Mouse (Mus musculus) megakaryocyte, embryonic 14.5 days (primary cell): ENCODE data around the gene Nrn1. TPM values are rescaled to one million over a fixed set of nuclear protein-coding genes. Genes with fewer than 3 reads are reported as not detected.

Experiments
- H3K27me3 ChIP-seq: replicated peaks from 2 replicates; pipeline ENCODE3; 2012; ENCODE audit warnings: inconsistent platforms
- H3K36me3 ChIP-seq: replicated peaks from 2 replicates; pipeline ENCODE3; 2012; ENCODE audit warnings: low read length, inconsistent platforms, mixed read lengths
- H3K4me1 ChIP-seq: 2 replicates; pipeline ENCODE4 v1.6.1; 2012; ENCODE audit warnings: inconsistent platforms
- H3K4me3 ChIP-seq: replicated peaks from 2 replicates; pipeline ENCODE3; 2012; ENCODE audit warnings: moderate library complexity, mild to moderate bottlenecking, inconsistent platforms
- H3K9me3 ChIP-seq: 2 replicates; pipeline ENCODE4 v1.6.1; 2012; ENCODE audit warnings: inconsistent platforms
- FLI1 ChIP-seq: IDR thresholded peaks from 2 replicates; pipeline ENCODE4 v1.6.1; 2012; ENCODE audit warnings: low read length, inconsistent platforms, mixed read lengths
- GATA1 ChIP-seq: IDR thresholded peaks from 3 replicates; pipeline ENCODE4 v1.6.1; 2012; ENCODE audit warnings: mixed read lengths, low read length, inconsistent platforms, borderline replicate concordance
- polyA plus RNA-seq: library from polyadenylated mRNA; stranded (reverse); fragments of >175 nt; gene quantifications from 2 replicates; pipeline ENCODE4 v1.2.3, GENCODE M21; 2012; ENCODE audit warnings: low replicate concordance; ENCODE audit not compliant: insufficient read depth

Gene Nrn1
- 0.57 TPM in 1 of 2 replicates, not detected in the other for polyA plus RNA-seq

DNA sequence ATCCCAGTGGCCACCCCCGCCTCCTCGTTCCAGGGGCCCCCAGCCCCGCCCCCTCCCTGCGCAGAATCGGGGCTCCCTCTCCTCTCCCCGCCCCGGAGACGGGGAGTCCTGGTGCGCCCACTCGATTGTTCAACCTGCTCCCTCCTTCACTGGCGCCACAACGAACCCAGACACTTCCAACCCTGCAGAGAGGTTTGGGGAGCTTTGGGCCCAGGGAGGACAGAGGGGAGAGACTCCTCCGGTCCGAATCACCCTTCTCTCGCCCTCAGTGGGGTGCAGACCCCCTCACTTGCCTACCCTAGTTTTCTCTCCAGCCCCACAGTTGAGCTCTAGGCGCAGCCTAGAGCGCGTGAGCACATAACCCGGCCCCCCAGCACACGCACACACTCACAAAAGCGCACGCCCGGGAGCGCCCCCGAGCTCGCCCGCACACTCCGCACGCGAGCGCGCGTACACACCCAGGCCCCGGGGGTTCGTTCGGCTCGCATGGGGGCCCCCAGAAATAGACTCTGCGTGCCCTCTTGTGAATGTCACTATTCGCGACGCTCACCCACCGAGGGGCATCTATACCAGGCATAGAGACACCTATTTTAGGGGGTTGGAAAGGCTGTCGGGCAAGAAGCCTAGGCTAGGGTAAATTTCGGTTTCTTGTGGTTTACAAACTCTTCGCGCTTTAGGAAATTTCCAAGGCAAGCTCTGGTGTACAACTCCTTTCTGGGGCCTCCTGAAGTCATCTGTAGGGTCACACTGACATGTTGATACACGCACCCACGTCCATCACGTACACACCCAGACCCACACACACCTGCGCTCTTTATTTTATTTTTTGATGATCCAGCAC lies at the start of gene Nrn1:
Gene Nrn1, minus strand, starts transcription at position 401 of the 841 bp plus-strand sequence.
- peaks cover 11% of the 10 kb centered on the region; the same call in 1 of the 2 replicates for H3K9me3 ChIP-seq
- no peaks in the 10 kb centered on the region for H3K36me3 ChIP-seq
- H3K27me3 ChIP-seq, result peaks cover 87% of the 10 kb centered on the region
- peak within 1 kb of the TSS; percentile 89 for H3K4me3 ChIP-seq
- peaks cover 44% of the 10 kb centered on the region for H3K4me1 ChIP-seq
- TF ChIP-seq GATA1, result no peak
- no peak for TF ChIP-seq FLI1

DNA sequence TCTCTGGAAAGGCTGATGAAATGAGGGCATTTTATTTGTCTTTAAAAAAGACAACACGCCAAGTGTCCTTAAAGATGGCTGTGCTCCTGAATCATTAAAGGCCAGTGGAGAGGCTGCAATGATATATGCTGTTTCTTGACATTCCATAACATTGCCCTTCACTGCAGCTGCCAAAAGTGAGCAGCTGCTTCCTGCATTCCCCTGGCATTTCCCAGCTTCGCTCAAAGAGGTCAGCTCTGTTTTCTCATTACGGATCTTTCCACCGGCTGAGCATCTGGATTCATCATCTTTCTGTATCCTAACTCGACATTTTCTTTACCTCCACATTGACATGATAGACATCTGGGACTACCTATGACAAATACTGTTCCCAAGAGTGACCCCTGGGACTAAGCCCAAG lies 44.7 kb upstream of the Nrn1 start:
- no peaks in the 10 kb centered on the region for H3K36me3 ChIP-seq
- no peak for TF ChIP-seq FLI1
- TF ChIP-seq GATA1, result no peak

DNA sequence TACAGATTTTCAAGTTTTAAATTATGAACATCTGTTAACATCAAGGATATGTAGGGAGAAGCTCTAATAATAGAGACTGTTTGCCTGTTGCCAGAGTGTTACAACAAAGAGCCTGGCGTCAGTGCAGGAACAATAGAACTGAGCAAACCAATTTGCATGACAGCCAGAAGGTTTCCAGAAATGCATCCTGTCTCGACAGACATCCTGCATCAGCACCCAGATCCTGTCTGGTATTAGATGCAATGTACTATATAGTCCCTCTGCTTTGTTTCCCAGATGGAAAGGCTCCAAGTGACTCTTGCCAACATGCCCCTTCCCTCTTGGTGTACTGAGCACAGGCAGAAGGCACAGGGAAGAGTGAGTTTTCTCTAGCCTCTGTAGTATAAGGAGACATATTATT lies 31.9 kb upstream of the Nrn1 start:
- TF ChIP-seq GATA1, result no peak
- no peak for TF ChIP-seq FLI1
- peaks cover 2% of the 10 kb centered on the region for H3K27me3 ChIP-seq

More for the DNA sequence above, 44.7 kb upstream of the Nrn1 start:
- no peak overlapping the region for H3K4me3 ChIP-seq
- no peaks in the 10 kb centered on the region for H3K4me1 ChIP-seq
- H3K27me3 ChIP-seq, result no peaks in the 10 kb centered on the region
- H3K9me3 ChIP-seq, result no peaks in the 10 kb centered on the region; the same call in 1 of the 2 replicates

DNA sequence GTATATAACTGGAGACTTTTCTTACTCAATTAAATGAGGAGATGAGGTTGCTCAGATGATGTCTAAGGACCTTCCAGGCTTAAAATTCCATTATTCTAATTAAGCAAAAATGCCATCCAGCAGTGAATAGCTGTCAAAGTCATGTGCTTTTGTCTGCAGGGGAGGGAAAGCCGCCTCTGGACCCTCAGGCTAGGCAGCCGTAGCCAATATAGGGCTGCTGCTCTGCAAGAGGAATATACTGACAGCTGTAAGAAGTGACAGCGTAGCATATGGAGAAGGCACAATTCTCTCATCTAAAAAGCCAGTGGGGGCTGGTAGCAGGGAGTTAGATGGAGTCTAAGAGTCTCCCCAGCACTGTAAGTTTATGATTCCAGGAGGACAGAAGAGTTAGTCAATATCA lies 16.9 kb upstream of the Nrn1 start:
- H3K36me3 ChIP-seq, result no peaks in the 10 kb centered on the region
- peaks cover 24% of the 10 kb centered on the region for H3K27me3 ChIP-seq
- H3K4me1 ChIP-seq, result no peaks in the 10 kb centered on the region
- no peak overlapping the region for H3K4me3 ChIP-seq
- H3K9me3 ChIP-seq, result no peaks in the 10 kb centered on the region
- TF ChIP-seq FLI1 (no peak), GATA1 (no peak)

More for the DNA sequence above, 31.9 kb upstream of the Nrn1 start:
- no peaks in the 10 kb centered on the region for H3K4me1 ChIP-seq
- H3K9me3 ChIP-seq, result peaks cover 11% of the 10 kb centered on the region; the same call in 1 of the 2 replicates
- no peaks in the 10 kb centered on the region for H3K36me3 ChIP-seq
- no peak overlapping the region for H3K4me3 ChIP-seq

- Histone ChIP-seq H3K27me3 (peaks cover 24% of the 10 kb centered on the region), H3K4me3 (no peak overlapping the region), H3K9me3 (no peaks in the 10 kb centered on the region), H3K36me3 (no peaks in the 10 kb centered on the region), H3K4me1 (no peaks in the 10 kb centered on the region)
- TF ChIP-seq FLI1 (no peak), GATA1 (no peak)
Measured at GRCm38 (mm10) chr13:36750056-36750455, 15.1 kb upstream of the Nrn1 start.

- no peak overlapping the region for H3K4me3 ChIP-seq
- peaks cover 8% of the 10 kb centered on the region; the same call in 1 of the 2 replicates for H3K9me3 ChIP-seq
- peaks cover 34% of the 10 kb centered on the region for H3K4me1 ChIP-seq
- no peaks in the 10 kb centered on the region for H3K36me3 ChIP-seq
- TF ChIP-seq FLI1, result no peak
- no peak for TF ChIP-seq GATA1
- peaks cover 75% of the 10 kb centered on the region for H3K27me3 ChIP-seq
Measured at GRCm38 (mm10) chr13:36736619-36736996, 1.7 kb upstream of the Nrn1 start.

DNA sequence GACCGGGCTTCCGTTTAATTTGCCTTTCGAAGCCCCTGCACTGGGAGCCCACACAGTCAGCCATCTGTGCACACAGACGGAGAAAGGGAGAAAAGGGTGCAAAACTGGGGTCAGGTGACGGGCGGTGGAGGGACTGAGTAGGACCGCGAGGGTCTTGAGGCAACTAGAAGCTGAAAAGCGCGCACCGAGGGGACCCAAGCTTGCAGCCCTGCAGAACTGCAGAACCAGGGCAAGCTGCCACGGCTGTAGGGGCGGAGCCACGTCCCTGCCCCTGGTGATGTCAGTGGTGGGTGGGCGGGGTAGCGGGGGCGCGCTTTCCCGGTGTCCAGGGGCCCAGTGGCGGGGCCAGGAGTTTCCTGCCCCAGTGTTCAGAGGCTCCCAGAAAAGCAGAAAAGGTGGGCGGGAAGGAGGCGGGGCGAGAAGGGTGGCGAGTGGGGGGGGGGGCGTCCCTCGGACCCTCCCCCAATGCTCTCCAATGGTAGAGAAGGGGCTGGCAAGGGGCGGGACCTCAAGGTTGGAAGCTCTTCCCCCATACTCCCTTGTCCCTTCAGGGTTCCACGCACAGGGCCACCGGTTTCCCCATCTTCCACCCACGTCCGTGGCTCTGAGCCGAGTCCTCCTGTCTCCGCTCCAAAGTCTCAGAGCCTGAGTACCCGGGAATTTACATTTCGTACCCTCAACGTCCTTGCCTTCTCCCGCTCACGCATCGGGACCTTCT lies 1.1 kb upstream of the Nrn1 start:
- peaks cover 40% of the 10 kb centered on the region for H3K4me1 ChIP-seq
- H3K9me3 ChIP-seq, result peaks cover 8% of the 10 kb centered on the region; the same call in 1 of the 2 replicates
- H3K4me3 ChIP-seq, result peak overlapping the region; percentile 89
- H3K27me3 ChIP-seq, result peaks cover 77% of the 10 kb centered on the region
- TF ChIP-seq GATA1 (no peak), FLI1 (no peak)
- no peaks in the 10 kb centered on the region for H3K36me3 ChIP-seq

DNA sequence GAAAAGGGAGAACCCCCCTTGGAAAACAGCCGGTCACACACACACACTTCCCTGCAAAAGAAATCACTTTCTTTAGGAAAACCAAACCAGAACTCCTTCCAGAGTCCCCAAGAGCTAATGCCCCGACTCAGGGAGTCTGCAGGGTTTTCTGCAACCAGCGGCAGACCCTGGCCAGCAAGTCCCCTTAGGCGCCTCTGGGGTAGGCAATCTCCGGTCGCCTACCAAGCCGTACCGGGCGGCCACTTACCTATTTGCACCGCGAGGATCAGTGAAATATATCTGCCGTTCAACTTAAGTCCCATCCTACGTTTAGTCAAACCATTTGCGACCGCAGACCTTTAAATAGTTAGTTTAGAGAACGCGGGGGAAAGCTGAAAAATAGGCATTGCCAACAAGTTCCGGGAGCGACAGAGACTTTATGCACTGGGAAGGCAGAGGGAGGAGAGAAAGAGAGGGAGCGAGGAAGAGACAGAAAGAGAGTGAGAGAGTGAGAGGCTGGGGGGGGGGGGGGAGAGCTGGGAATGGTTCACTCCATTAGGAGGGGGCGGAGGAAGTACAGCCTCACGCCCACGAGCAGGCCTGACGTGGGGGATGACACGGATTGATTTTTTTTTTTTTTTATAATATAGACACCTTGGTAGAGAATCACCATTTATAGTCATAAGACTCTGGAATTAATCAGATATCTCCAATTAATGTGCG lies 791 bp downstream of the Nrn1 start:
- Histone ChIP-seq H3K9me3 (peaks cover 12% of the 10 kb centered on the region; the same call in 1 of the 2 replicates), H3K4me1 (peaks cover 46% of the 10 kb centered on the region), H3K36me3 (no peaks in the 10 kb centered on the region), H3K27me3 (peaks cover 93% of the 10 kb centered on the region), H3K4me3 (no peak overlapping the region)
- no peak for TF ChIP-seq FLI1
- no peak for TF ChIP-seq GATA1

- no peak for TF ChIP-seq GATA1
- no peak for TF ChIP-seq FLI1
- peaks cover 46% of the 10 kb centered on the region for H3K4me1 ChIP-seq
- H3K36me3 ChIP-seq, result no peaks in the 10 kb centered on the region
- peaks cover 95% of the 10 kb centered on the region for H3K27me3 ChIP-seq
- H3K9me3 ChIP-seq, result peaks cover 8% of the 10 kb centered on the region; the same call in 1 of the 2 replicates
- H3K4me3 ChIP-seq, result no peak overlapping the region
Measured at GRCm38 (mm10) chr13:36733566-36733965, 1.4 kb downstream of the Nrn1 start.
